ENCODE assay signal across 12 mouse cellular contexts in genomic region chr19:53422358-53423308, GRCm38 (mm10). TPM values are rescaled to one million over a fixed set of nuclear protein-coding genes. Genes with fewer than 3 reads are reported as not detected.
DNase-seq lines count a peak whose midpoint lies in the region; ATAC-seq and TF ChIP-seq lines count a peak whose summit lies in the region.
"Had no signal": no experiment of that assay in that cellular context is flagged by ENCODE, and none has a peak within 500 bp of the region (broad histone marks: within the 10 kb centered on the region; RNA-seq: fewer than 3 reads in every experiment).

No protein-coding gene starts in this region.

- DNase-seq in hindbrain, postnatal 0 days (ENCODE audit: low spot score) = no peak
- DNase-seq in hindbrain, embryonic 10.5 days (ENCODE audit: low spot score) = no peak
- DNase-seq in thymus, postnatal 4 days = peak; percentile 59
- DNase-seq in thymus, postnatal 10 days (ENCODE audit: low spot score in 2 of 2) = no peak
- no peak for DNase-seq in stomach, postnatal 0 days (ENCODE audit: low spot score)
- no peak for DNase-seq in frontal cortex, postnatal 10 days (ENCODE audit: low spot score in 2 of 2)
- DNase-seq in kidney, adult 8-10 months = no peak
- DNase-seq: kidney, adult 11 months; right cerebral cortex, postnatal 25 days had no signal

- no peaks in the 10 kb centered on the region for H3K9me3 ChIP-seq in hindbrain, postnatal 0 days (ENCODE audit: low read length)
- H3K9me3 ChIP-seq in hindbrain, embryonic 10.5 days = no peaks in the 10 kb centered on the region
- H3K9me3 ChIP-seq in stomach, postnatal 0 days (ENCODE audit: control insufficient read depth, low read length) = no peaks in the 10 kb centered on the region

- H3K36me3 ChIP-seq in hindbrain, postnatal 0 days (ENCODE audit: insufficient read depth, low read length) = no peaks in the 10 kb centered on the region
- H3K36me3 ChIP-seq in hindbrain, embryonic 10.5 days = no peaks in the 10 kb centered on the region
- no peaks in the 10 kb centered on the region for H3K36me3 ChIP-seq in stomach, postnatal 0 days (ENCODE audit: control insufficient read depth, insufficient read depth, low read length)

- H3K27ac ChIP-seq in hindbrain, postnatal 0 days = no peak overlapping the region
- no peak overlapping the region; the same call in 1 of the 2 replicates for H3K27ac ChIP-seq in hindbrain, embryonic 10.5 days
- no peak overlapping the region for H3K27ac ChIP-seq in embryonic fibroblast, embryonic 13.5 days (ENCODE audit: insufficient read depth, low read length)
- H3K27ac ChIP-seq in stomach, postnatal 0 days (replicated peaks) = no peak overlapping the region

- no peak overlapping the region for H3K4me3 ChIP-seq in hindbrain, postnatal 0 days (ENCODE audit: low read length)
- H3K4me3 ChIP-seq in hindbrain, embryonic 10.5 days = no peak overlapping the region
- no peak overlapping the region for H3K4me3 ChIP-seq in embryonic fibroblast, embryonic 13.5 days (ENCODE audit: insufficient read depth, low read length)
- H3K4me3 ChIP-seq in stomach, postnatal 0 days (ENCODE audit: low read depth, low read length) = no peak overlapping the region

- peak; percentile 55 for TF ChIP-seq CTCF in hindbrain, postnatal 0 days (IDR thresholded peaks at IDR 0.05; ENCODE audit: low read depth)
- peak; percentile 22; the same call in 1 of the 2 replicates for TF ChIP-seq CTCF in embryonic fibroblast, embryonic 13.5 days (IDR thresholded peaks at IDR 0.05; ENCODE audit: borderline replicate concordance, insufficient read depth, low read length)
- TF ChIP-seq CTCF in stomach, postnatal 0 days (IDR thresholded peaks at IDR 0.05; ENCODE audit: low read depth) = peak; percentile 56

- 61% methylated on average over 18 of the region's 18 CpGs for WGBS in hindbrain, postnatal 0 days
- WGBS in hindbrain, embryonic 10.5 days = 75% methylated on average over 18 of the region's 18 CpGs
- WGBS in stomach, postnatal 0 days = 58% methylated on average over 18 of the region's 18 CpGs

- no peak for TF ChIP-seq POLR2A in embryonic fibroblast, embryonic 13.5 days (IDR thresholded peaks at IDR 0.05; ENCODE audit: low read depth, low read length)

- peaks cover 4% of the 10 kb centered on the region; the same call in 1 of the 2 replicates for H3K4me1 ChIP-seq in hindbrain, postnatal 0 days (ENCODE audit: insufficient read depth, low read length)
- peaks cover 41% of the 10 kb centered on the region for H3K4me1 ChIP-seq in hindbrain, embryonic 10.5 days (replicated peaks)
- peaks cover 3% of the 10 kb centered on the region; the same call in 1 of the 2 replicates for H3K4me1 ChIP-seq in embryonic fibroblast, embryonic 13.5 days (ENCODE audit: control insufficient read depth, insufficient read depth, low read length)
- peaks cover 6% of the 10 kb centered on the region for H3K4me1 ChIP-seq in stomach, postnatal 0 days (replicated peaks; ENCODE audit: control insufficient read depth, insufficient read depth)

- H3K27me3 ChIP-seq in hindbrain, postnatal 0 days (ENCODE audit: insufficient read depth, low read length) = no peaks in the 10 kb centered on the region
- H3K27me3 ChIP-seq in hindbrain, embryonic 10.5 days (ENCODE audit: insufficient read depth, poor library complexity, severe bottlenecking) = peaks cover 22% of the 10 kb centered on the region
- no peaks in the 10 kb centered on the region for H3K27me3 ChIP-seq in stomach, postnatal 0 days (ENCODE audit: control insufficient read depth, insufficient read depth, low read length)

- no peak for ATAC-seq in hindbrain, postnatal 0 days
- no peak for ATAC-seq in stomach, postnatal 0 days (ENCODE audit: low FRiP score, low TSS enrichment)

- TF ChIP-seq EP300 in stomach, postnatal 0 days (optimal IDR thresholded peaks at IDR 0.05) = no peak

- H3K9ac ChIP-seq in hindbrain, postnatal 0 days (replicated peaks; ENCODE audit: low read length) = no peak overlapping the region
- no peak overlapping the region for H3K9ac ChIP-seq in stomach, postnatal 0 days (ENCODE audit: low read length)

- H3K4me2 ChIP-seq in hindbrain, postnatal 0 days (ENCODE audit: low read depth, low read length) = no peak overlapping the region
- H3K4me2 ChIP-seq in stomach, postnatal 0 days (replicated peaks; ENCODE audit: low read depth) = no peak overlapping the region

RNA-seq across cellular contexts. Expression of gene Smndc1, which starts 32.3 kb away (rescaled TPM):
- 9.7 and 14.7 TPM in 2 replicates for total RNA-seq in hindbrain, postnatal 0 days (2014; rRNA removed)
- polyA plus RNA-seq in hindbrain, postnatal 0 days (2015; fragmentation: Nextera tagmentation; extraction: Ambion mirVana) = 34.4 and 35.3 TPM in 2 replicates
- 36.4 and 43.6 TPM in 2 replicates for polyA plus RNA-seq in hindbrain, embryonic 10.5 days (2016; fragmentation: Nextera tagmentation; extraction: Ambion mirVana)
- 55.0 and 61.7 TPM in 2 replicates for polyA plus RNA-seq in embryonic fibroblast, embryonic 13.5 days (2011; ENCODE audit: insufficient read length, low read depth, missing spikeins)
- polyA plus RNA-seq in stomach, postnatal 0 days (2015; fragmentation: Nextera tagmentation; extraction: Ambion mirVana) = 26.1 and 26.6 TPM in 2 replicates

RNA-seq across cellular contexts. Expression of gene Gm10197, which starts 51.1 kb away (rescaled TPM):
- not detected in 2 replicates for total RNA-seq in hindbrain, postnatal 0 days (2014; rRNA removed)
- polyA plus RNA-seq in hindbrain, postnatal 0 days (2015; fragmentation: Nextera tagmentation; extraction: Ambion mirVana) = not detected in 2 replicates
- polyA plus RNA-seq in hindbrain, embryonic 10.5 days (2016; fragmentation: Nextera tagmentation; extraction: Ambion mirVana) = not detected in 2 replicates
- polyA plus RNA-seq in embryonic fibroblast, embryonic 13.5 days (2011; ENCODE audit: insufficient read length, low read depth, missing spikeins) = not detected in 2 replicates
- polyA plus RNA-seq in stomach, postnatal 0 days (2015; fragmentation: Nextera tagmentation; extraction: Ambion mirVana) = not detected in 2 replicates
- total RNA-seq: left cerebral cortex, postnatal 36 days had no signal
- polyA plus RNA-seq: cortical plate, adult 2 months had no signal
